Mouse (Mus musculus): ENCODE measurements at regions not wholly inside any gene's neighbourhood (a gene's known extent, or its start where the extent isn't known, plus 50 kb on each side); places are given as distances from the start of the nearest gene placed in this dataset.
"Not testable (repeated sequence)": the region's sequence is repeated elsewhere in the genome, so short reads cannot be mapped to it uniquely, and the experiment has no call there.

GRCm38 (mm10) chr15:19242962-19243361 lies 424.2 kb downstream of the Cdh10 start:
- not testable (repeated sequence) for H3K4me2 ChIP-seq (ENCODE audit: low read length); H3K4me1 ChIP-seq (ENCODE audit: control insufficient read depth, insufficient read depth, low read length); H3K9ac ChIP-seq (ENCODE audit: low read depth, low read length); H3K4me3 ChIP-seq (ENCODE audit: low read depth, low read length); ATAC-seq; H3K27me3 ChIP-seq (ENCODE audit: control insufficient read depth, insufficient read depth, low read depth, low read length); H3K36me3 ChIP-seq (ENCODE audit: control insufficient read depth, insufficient read depth, low read length); H3K27ac ChIP-seq (ENCODE audit: low read length); H3K9me3 ChIP-seq (replicated peaks; ENCODE audit: control insufficient read depth, low read length, poor library complexity, severe bottlenecking)
- 58% methylated on average over 2 of the region's 2 CpGs for WGBS

GRCm38 (mm10) chr15:19247489-19247888 lies 428.7 kb downstream of the Cdh10 start:
- Histone ChIP-seq H3K36me3 (ENCODE audit: control insufficient read depth, insufficient read depth, low read length) (no peaks in the 10 kb centered on the region), H3K27me3 (ENCODE audit: control insufficient read depth, insufficient read depth, low read depth, low read length) (no peaks in the 10 kb centered on the region), H3K4me2 (ENCODE audit: low read length) (no peak overlapping the region), H3K4me1 (ENCODE audit: control insufficient read depth, insufficient read depth, low read length) (no peaks in the 10 kb centered on the region), H3K27ac (ENCODE audit: low read length) (no peak overlapping the region), H3K9ac (ENCODE audit: low read depth, low read length) (no peak overlapping the region), H3K4me3 (ENCODE audit: low read depth, low read length) (no peak overlapping the region), H3K9me3 (replicated peaks; ENCODE audit: control insufficient read depth, low read length, poor library complexity, severe bottlenecking) (no peaks in the 10 kb centered on the region)
- 85% methylated on average over 4 of the region's 4 CpGs for WGBS
- ATAC-seq: no peak

GRCm38 (mm10) chr15:19275968-19276826 lies 457.4 kb downstream of the Cdh10 start:
- no peak overlapping the region for H3K9ac ChIP-seq (ENCODE audit: low read depth, low read length)
- 36% methylated on average over 10 of the region's 10 CpGs for WGBS

GRCm38 (mm10) chr15:19316380-19316779 lies 497.6 kb downstream of the Cdh10 start:
- no peaks in the 10 kb centered on the region for H3K36me3 ChIP-seq (ENCODE audit: control insufficient read depth, insufficient read depth, low read length)

More at GRCm38 (mm10) chr15:19275968-19276826, 457.4 kb downstream of the Cdh10 start:
- Histone ChIP-seq H3K4me3 (ENCODE audit: low read depth, low read length) (peak overlapping the region; percentile 22; the same call in 1 of the 2 replicates), H3K36me3 (ENCODE audit: control insufficient read depth, insufficient read depth, low read length) (no peaks in the 10 kb centered on the region), H3K4me1 (ENCODE audit: control insufficient read depth, insufficient read depth, low read length) (no peaks in the 10 kb centered on the region), H3K27ac (ENCODE audit: low read length) (no peak overlapping the region), H3K4me2 (ENCODE audit: low read length) (peak overlapping the region; percentile 51), H3K9me3 (replicated peaks; ENCODE audit: control insufficient read depth, low read length, poor library complexity, severe bottlenecking) (no peaks in the 10 kb centered on the region), H3K27me3 (ENCODE audit: control insufficient read depth, insufficient read depth, low read depth, low read length) (no peaks in the 10 kb centered on the region)
- ATAC-seq: peak; percentile 89

GRCm38 (mm10) chr15:19356322-19356721 lies 537.6 kb downstream of the Cdh10 start:
- Histone ChIP-seq H3K4me1 (ENCODE audit: control insufficient read depth, insufficient read depth, low read length) (no peaks in the 10 kb centered on the region), H3K27ac (ENCODE audit: low read length) (no peak overlapping the region), H3K4me3 (ENCODE audit: low read depth, low read length) (no peak overlapping the region), H3K4me2 (ENCODE audit: low read length) (no peak overlapping the region), H3K9ac (ENCODE audit: low read depth, low read length) (no peak overlapping the region), H3K36me3 (ENCODE audit: control insufficient read depth, insufficient read depth, low read length) (no peaks in the 10 kb centered on the region), H3K9me3 (replicated peaks; ENCODE audit: control insufficient read depth, low read length, poor library complexity, severe bottlenecking) (no peaks in the 10 kb centered on the region), H3K27me3 (ENCODE audit: control insufficient read depth, insufficient read depth, low read depth, low read length) (no peaks in the 10 kb centered on the region)
- 80% methylated on average over 1 of the region's 1 CpGs for WGBS
- ATAC-seq: no peak

More at GRCm38 (mm10) chr15:19316380-19316779, 497.6 kb downstream of the Cdh10 start:
- Histone ChIP-seq H3K27ac (ENCODE audit: low read length) (no peak overlapping the region), H3K9me3 (replicated peaks; ENCODE audit: control insufficient read depth, low read length, poor library complexity, severe bottlenecking) (no peaks in the 10 kb centered on the region), H3K9ac (ENCODE audit: low read depth, low read length) (no peak overlapping the region), H3K4me1 (ENCODE audit: control insufficient read depth, insufficient read depth, low read length) (no peaks in the 10 kb centered on the region), H3K4me3 (ENCODE audit: low read depth, low read length) (no peak overlapping the region), H3K4me2 (ENCODE audit: low read length) (no peak overlapping the region), H3K27me3 (ENCODE audit: control insufficient read depth, insufficient read depth, low read depth, low read length) (no peaks in the 10 kb centered on the region)
- no peak for ATAC-seq
- 83% methylated on average over 1 of the region's 1 CpGs for WGBS

- H3K4me3 ChIP-seq (ENCODE audit: low read depth, low read length): no peak overlapping the region
- ATAC-seq: peak; percentile 83
- H3K9ac ChIP-seq (ENCODE audit: low read depth, low read length): no peak overlapping the region
- no peaks in the 10 kb centered on the region for H3K36me3 ChIP-seq (ENCODE audit: control insufficient read depth, insufficient read depth, low read length)
- no peaks in the 10 kb centered on the region for H3K4me1 ChIP-seq (ENCODE audit: control insufficient read depth, insufficient read depth, low read length)
- no peak overlapping the region for H3K27ac ChIP-seq (ENCODE audit: low read length)
- WGBS: 26% methylated on average over 3 of the region's 3 CpGs
- H3K9me3 ChIP-seq (replicated peaks; ENCODE audit: control insufficient read depth, low read length, poor library complexity, severe bottlenecking): no peaks in the 10 kb centered on the region
- no peaks in the 10 kb centered on the region for H3K27me3 ChIP-seq (ENCODE audit: control insufficient read depth, insufficient read depth, low read depth, low read length)
- H3K4me2 ChIP-seq (ENCODE audit: low read length): no peak overlapping the region
These were observed 541.9 kb downstream of the Cdh10 start for GRCm38 (mm10) chr15:19360650-19361049.

- H3K4me1 ChIP-seq (ENCODE audit: control insufficient read depth, insufficient read depth, low read length): no peaks in the 10 kb centered on the region
- H3K36me3 ChIP-seq (ENCODE audit: control insufficient read depth, insufficient read depth, low read length): no peaks in the 10 kb centered on the region
- no peak overlapping the region for H3K4me2 ChIP-seq (ENCODE audit: low read length)
- no peak overlapping the region for H3K27ac ChIP-seq (ENCODE audit: low read length)
- WGBS: 86% methylated on average over 4 of the region's 4 CpGs
- no peak overlapping the region for H3K4me3 ChIP-seq (ENCODE audit: low read depth, low read length)
- no peaks in the 10 kb centered on the region for H3K9me3 ChIP-seq (replicated peaks; ENCODE audit: control insufficient read depth, low read length, poor library complexity, severe bottlenecking)
- no peak overlapping the region for H3K9ac ChIP-seq (ENCODE audit: low read depth, low read length)
- H3K27me3 ChIP-seq (ENCODE audit: control insufficient read depth, insufficient read depth, low read depth, low read length): no peaks in the 10 kb centered on the region
- no peak for ATAC-seq
These were observed 571.2 kb downstream of the Cdh10 start for GRCm38 (mm10) chr15:19389951-19390350.

GRCm38 (mm10) chr15:19391250-19391982 lies 572.7 kb downstream of the Cdh10 start:
- no peaks in the 10 kb centered on the region for H3K4me1 ChIP-seq (ENCODE audit: control insufficient read depth, insufficient read depth, low read length)
- H3K27ac ChIP-seq (ENCODE audit: low read length): no peak overlapping the region
- no peaks in the 10 kb centered on the region for H3K36me3 ChIP-seq (ENCODE audit: control insufficient read depth, insufficient read depth, low read length)
- no peaks in the 10 kb centered on the region for H3K27me3 ChIP-seq (ENCODE audit: control insufficient read depth, insufficient read depth, low read depth, low read length)
- 48% methylated on average over 6 of the region's 6 CpGs for WGBS
- no peak overlapping the region for H3K4me2 ChIP-seq (ENCODE audit: low read length)
- H3K4me3 ChIP-seq (ENCODE audit: low read depth, low read length): no peak overlapping the region
- no peak overlapping the region for H3K9ac ChIP-seq (ENCODE audit: low read depth, low read length)
- no peaks in the 10 kb centered on the region for H3K9me3 ChIP-seq (replicated peaks; ENCODE audit: control insufficient read depth, low read length, poor library complexity, severe bottlenecking)
- no peak for ATAC-seq

GRCm38 (mm10) chr15:19395681-19396080 lies 576.9 kb downstream of the Cdh10 start:
- Histone ChIP-seq H3K9me3 (replicated peaks; ENCODE audit: control insufficient read depth, low read length, poor library complexity, severe bottlenecking) (no peaks in the 10 kb centered on the region), H3K4me2 (ENCODE audit: low read length) (no peak overlapping the region), H3K4me3 (ENCODE audit: low read depth, low read length) (no peak overlapping the region), H3K27ac (ENCODE audit: low read length) (no peak overlapping the region), H3K4me1 (ENCODE audit: control insufficient read depth, insufficient read depth, low read length) (no peaks in the 10 kb centered on the region), H3K27me3 (ENCODE audit: control insufficient read depth, insufficient read depth, low read depth, low read length) (no peaks in the 10 kb centered on the region), H3K36me3 (ENCODE audit: control insufficient read depth, insufficient read depth, low read length) (no peaks in the 10 kb centered on the region), H3K9ac (ENCODE audit: low read depth, low read length) (no peak overlapping the region)
- WGBS: 100% methylated on average over 1 of the region's 1 CpGs
- ATAC-seq: no peak

All from midbrain, embryonic 16.5 days (tissue).